Mouse (Mus musculus) C2C12 (cell line): ENCODE results near the gene Ntpcr.

Experiments used
- CEBPB ChIP-seq: IDR thresholded peaks from one replicate; pipeline ENCODE4 v1.6.1; 2011; ENCODE audit warnings: low read depth, mild to moderate bottlenecking, control low read depth, moderate library complexity
- CTCF ChIP-seq: IDR thresholded peaks from one replicate; pipeline ENCODE4 v1.5.1; 2011; ENCODE audit not compliant: control insufficient read depth, insufficient read depth, insufficient read length
- FOSL1 ChIP-seq: IDR thresholded peaks from one replicate; pipeline ENCODE4 v1.8.0; 2011; ENCODE audit warnings: mild to moderate bottlenecking, low read length; ENCODE audit not compliant: poor library complexity, insufficient read depth, severe bottlenecking
- MAX ChIP-seq: IDR thresholded peaks from one replicate; pipeline ENCODE4 v1.6.1; 2011; ENCODE audit warnings: mild to moderate bottlenecking, control low read depth
- MYOD1 ChIP-seq: IDR thresholded peaks from one replicate; pipeline ENCODE4 v1.6.1; 2011; ENCODE audit warnings: low read depth; ENCODE audit not compliant: control insufficient read depth, insufficient read length
- MYOG ChIP-seq: IDR thresholded peaks from one replicate; pipeline ENCODE4 v1.6.1; 2011; ENCODE audit not compliant: control insufficient read depth, insufficient read length; ENCODE audit errors: extremely low read depth
- USF1 ChIP-seq: IDR thresholded peaks from one replicate; pipeline ENCODE4 v1.6.1; 2011; ENCODE audit warnings: low read depth, mild to moderate bottlenecking, control low read depth, moderate library complexity

- TF ChIP-seq USF1: no peak
- no peak for TF ChIP-seq CTCF
- TF ChIP-seq MYOG: no peak
- TF ChIP-seq MYOD1: no peak
- no peak for TF ChIP-seq CEBPB
- TF ChIP-seq MAX: no peak
- TF ChIP-seq FOSL1: no peak
Observed at GRCm38 (mm10) chr8:125690166-125690915, 39.4 kb upstream of the Ntpcr start.
